Comparison of ENCODE assay signal across 8 mouse cellular contexts in genomic region chr13:54301677-54302076, GRCm38 (mm10).
A peak's percentile ranks its signal among the peaks of the same experiment; 100 is the strongest.
DNase-seq lines count a peak whose midpoint lies in the region; ATAC-seq lines count a peak whose summit lies in the region.

No protein-coding gene starts in this region.

- H3K27me3 ChIP-seq in liver, embryonic 11.5 days (replicated peaks; ENCODE audit: control insufficient read depth, insufficient read depth, low read length) = peaks cover 27% of the 10 kb centered on the region
- H3K27me3 ChIP-seq in liver, embryonic 12.5 days (replicated peaks) = peaks cover 44% of the 10 kb centered on the region
- no peaks in the 10 kb centered on the region for H3K27me3 ChIP-seq in embryonic facial prominence, embryonic 15.5 days
- H3K27me3 ChIP-seq in hindbrain, embryonic 14.5 days (ENCODE audit: control insufficient read depth, insufficient read depth, low read length) = no peaks in the 10 kb centered on the region
- H3K27me3 ChIP-seq in neural tube, embryonic 13.5 days = no peaks in the 10 kb centered on the region

- no peak overlapping the region for H3K9ac ChIP-seq in liver, embryonic 11.5 days (ENCODE audit: low read depth, low read length)
- H3K9ac ChIP-seq in liver, embryonic 12.5 days = no peak overlapping the region
- H3K9ac ChIP-seq in embryonic facial prominence, embryonic 15.5 days = no peak overlapping the region
- H3K9ac ChIP-seq in hindbrain, embryonic 14.5 days = peak overlapping the region; percentile 97
- peak overlapping the region; percentile 95; the same call in 1 of the 2 replicates for H3K9ac ChIP-seq in neural tube, embryonic 13.5 days

- H3K9me3 ChIP-seq in liver, embryonic 11.5 days (ENCODE audit: control insufficient read depth, low read length) = no peaks in the 10 kb centered on the region
- no peaks in the 10 kb centered on the region for H3K9me3 ChIP-seq in liver, embryonic 12.5 days (replicated peaks)
- no peaks in the 10 kb centered on the region for H3K9me3 ChIP-seq in embryonic facial prominence, embryonic 15.5 days (replicated peaks)
- H3K9me3 ChIP-seq in hindbrain, embryonic 14.5 days (ENCODE audit: control insufficient read depth, low read length) = no peaks in the 10 kb centered on the region
- H3K9me3 ChIP-seq in neural tube, embryonic 13.5 days = no peaks in the 10 kb centered on the region

- no peak overlapping the region; the same call in 1 of the 2 replicates for H3K4me3 ChIP-seq in liver, embryonic 11.5 days (ENCODE audit: low read depth, low read length)
- no peak overlapping the region for H3K4me3 ChIP-seq in liver, embryonic 12.5 days
- peak overlapping the region; percentile 64; the same call in 1 of the 2 replicates for H3K4me3 ChIP-seq in embryonic facial prominence, embryonic 15.5 days (replicated peaks)
- H3K4me3 ChIP-seq in hindbrain, embryonic 14.5 days (replicated peaks; ENCODE audit: low read length) = 0 out of 2 replicates have a peak overlapping the region, but pooled peaks have one; percentile 64
- peak overlapping the region; percentile 75; the same call in 1 of the 2 replicates for H3K4me3 ChIP-seq in neural tube, embryonic 13.5 days

- 31% methylated on average over 6 of the region's 6 CpGs for WGBS in liver, embryonic 11.5 days
- WGBS in liver, embryonic 12.5 days (ENCODE audit: insufficient replicate concordance) = 34% methylated on average over 6 of the region's 6 CpGs
- WGBS in embryonic facial prominence, embryonic 15.5 days = 35% methylated on average over 6 of the region's 6 CpGs
- 43% methylated on average over 6 of the region's 6 CpGs for WGBS in hindbrain, embryonic 14.5 days
- WGBS in neural tube, embryonic 13.5 days = 32% methylated on average over 6 of the region's 6 CpGs

- ATAC-seq in liver, embryonic 11.5 days (replicated peaks; ENCODE audit: low FRiP score) = no peak
- ATAC-seq in liver, embryonic 12.5 days = no peak
- ATAC-seq in embryonic facial prominence, embryonic 15.5 days (ENCODE audit: insufficient number of reproducible peaks, low FRiP score, low TSS enrichment, low read depth) = no peak
- ATAC-seq in hindbrain, embryonic 14.5 days (ENCODE audit: low FRiP score) = no peak
- ATAC-seq in neural tube, embryonic 13.5 days (ENCODE audit: low read depth) = no peak

- DNase-seq in liver, embryonic 11.5 days (ENCODE audit: low spot score) = no peak
- no peak for DNase-seq in hindbrain, embryonic 14.5 days (ENCODE audit: low spot score)
- DNase-seq in c-Kit-positive CD71-positive TER-119-positive erythroid progenitor cells, embryonic 14.5 days (ENCODE audit: low spot score) = no peak
- no peak for DNase-seq in urinary bladder, postnatal 4 days (ENCODE audit: low spot score in 2 of 2)
- DNase-seq in thymus, postnatal 14 days = no peak

- H3K27ac ChIP-seq in liver, embryonic 11.5 days (ENCODE audit: low read depth, low read length) = no peak overlapping the region
- H3K27ac ChIP-seq in liver, embryonic 12.5 days = no peak overlapping the region
- H3K27ac ChIP-seq in embryonic facial prominence, embryonic 15.5 days (replicated peaks) = peak overlapping the region; percentile 97; the same call in 1 of the 2 replicates
- H3K27ac ChIP-seq in hindbrain, embryonic 14.5 days = peak overlapping the region; percentile 98; the same call in 1 of the 2 replicates
- peak overlapping the region; percentile 99 for H3K27ac ChIP-seq in neural tube, embryonic 13.5 days (replicated peaks)

- H3K36me3 ChIP-seq in liver, embryonic 11.5 days (ENCODE audit: control insufficient read depth, insufficient read depth, low read length) = no peaks in the 10 kb centered on the region
- H3K36me3 ChIP-seq in liver, embryonic 12.5 days = no peaks in the 10 kb centered on the region
- H3K36me3 ChIP-seq in embryonic facial prominence, embryonic 15.5 days = no peaks in the 10 kb centered on the region
- no peaks in the 10 kb centered on the region for H3K36me3 ChIP-seq in hindbrain, embryonic 14.5 days (replicated peaks; ENCODE audit: control insufficient read depth, insufficient read depth)
- no peaks in the 10 kb centered on the region for H3K36me3 ChIP-seq in neural tube, embryonic 13.5 days

- H3K4me2 ChIP-seq in liver, embryonic 11.5 days = peak overlapping the region; percentile 90
- H3K4me2 ChIP-seq in liver, embryonic 12.5 days = no peak overlapping the region
- H3K4me2 ChIP-seq in embryonic facial prominence, embryonic 15.5 days (replicated peaks) = peak overlapping the region; percentile 90
- peak overlapping the region; percentile 95 for H3K4me2 ChIP-seq in hindbrain, embryonic 14.5 days (replicated peaks)
- H3K4me2 ChIP-seq in neural tube, embryonic 13.5 days = peak overlapping the region; percentile 77

- H3K4me1 ChIP-seq in liver, embryonic 11.5 days (replicated peaks; ENCODE audit: control insufficient read depth, insufficient read depth, low read length) = peaks cover 3% of the 10 kb centered on the region; the same call in 1 of the 2 replicates
- H3K4me1 ChIP-seq in liver, embryonic 12.5 days = peaks cover 11% of the 10 kb centered on the region; the same call in 1 of the 2 replicates
- H3K4me1 ChIP-seq in embryonic facial prominence, embryonic 15.5 days = peaks cover 25% of the 10 kb centered on the region
- peaks cover 14% of the 10 kb centered on the region for H3K4me1 ChIP-seq in hindbrain, embryonic 14.5 days (replicated peaks; ENCODE audit: control insufficient read depth, insufficient read depth, low read length)
- peaks cover 32% of the 10 kb centered on the region for H3K4me1 ChIP-seq in neural tube, embryonic 13.5 days (replicated peaks)

Comparison
In these comparisons a context has a peak if more than half of its experiments do, and no peak if none do; other contexts are left out.
1. H3K27ac ChIP-seq: peak in embryonic facial prominence, embryonic 15.5 days (single experiment), hindbrain, embryonic 14.5 days (single experiment) and neural tube, embryonic 13.5 days (single experiment); none in liver, embryonic 11.5 days (single experiment) and liver, embryonic 12.5 days (single experiment).
2. H3K4me3 ChIP-seq: peak in embryonic facial prominence, embryonic 15.5 days (single experiment), hindbrain, embryonic 14.5 days (single experiment) and neural tube, embryonic 13.5 days (single experiment); none in liver, embryonic 11.5 days (single experiment) and liver, embryonic 12.5 days (single experiment).
3. H3K9ac ChIP-seq: peak in hindbrain, embryonic 14.5 days (single experiment) and neural tube, embryonic 13.5 days (single experiment); none in liver, embryonic 11.5 days (single experiment), liver, embryonic 12.5 days (single experiment) and embryonic facial prominence, embryonic 15.5 days (single experiment).